Mouse (Mus musculus) urinary bladder, adult 2 months (tissue): ENCODE data around the gene Adad1. TPM values are rescaled to one million over a fixed set of nuclear protein-coding genes. Genes with fewer than 3 reads are reported as not detected.

ENCODE experiments used
- DNase-seq: peaks from one replicate; pipeline ENCODE4 v3.0.0; 2022; ENCODE audit warnings: low spot score
- polyA plus RNA-seq: library from polyadenylated mRNA; depleted of rRNA; stranded (reverse); fragments of >200 nt; gene quantifications from 2 replicates; pipeline ENCODE4 v1.2.3, GENCODE M21; 2012; rRNA removed

The Adad1 gene
- not detected in 2 replicates for polyA plus RNA-seq

DNA sequence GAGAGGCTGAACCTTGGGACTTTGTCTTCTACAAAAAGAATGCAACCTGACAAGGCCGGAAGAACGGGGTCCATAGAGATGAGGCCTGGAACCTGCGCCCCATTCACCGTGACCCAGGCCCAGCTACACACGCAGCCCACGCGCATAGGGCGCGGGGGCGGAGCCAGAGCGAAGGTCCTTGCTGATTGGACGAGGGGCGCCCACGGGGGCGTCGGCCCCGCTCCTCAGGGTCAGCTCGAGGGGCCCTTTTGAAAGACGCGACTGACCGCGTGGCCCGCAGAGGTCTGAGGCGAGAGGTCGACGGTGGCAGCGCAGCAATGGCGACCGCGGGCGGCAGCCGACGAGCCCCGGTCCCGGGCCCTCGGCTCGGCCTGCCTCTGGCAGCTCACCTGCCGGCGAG is at the start of gene Adad1:
Gene Adad1 (plus strand): TSS at position 122 of the 400 bp plus-strand sequence.
- DNase-seq, result no peak

DNA sequence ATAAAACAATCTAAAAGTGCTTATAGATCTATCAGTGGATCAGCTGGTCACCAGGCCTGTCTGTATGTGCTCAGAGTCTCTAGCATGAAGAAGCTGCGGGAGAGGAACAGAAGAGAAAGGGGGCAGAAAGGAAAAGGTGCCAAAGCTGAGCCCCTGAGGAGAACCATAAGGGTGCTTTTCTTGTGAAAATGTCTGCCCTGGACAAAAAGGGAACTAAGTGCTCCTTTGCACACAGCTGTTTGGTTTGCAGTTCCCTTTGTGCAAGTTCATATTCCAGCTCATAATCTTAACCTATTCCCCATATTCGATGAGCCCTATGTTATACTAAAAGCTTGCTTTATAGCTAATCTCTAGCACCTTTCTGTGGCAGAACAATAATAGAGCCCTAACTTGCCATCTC is 25.3 kb upstream of the Adad1 start:
- no peak for DNase-seq

DNA sequence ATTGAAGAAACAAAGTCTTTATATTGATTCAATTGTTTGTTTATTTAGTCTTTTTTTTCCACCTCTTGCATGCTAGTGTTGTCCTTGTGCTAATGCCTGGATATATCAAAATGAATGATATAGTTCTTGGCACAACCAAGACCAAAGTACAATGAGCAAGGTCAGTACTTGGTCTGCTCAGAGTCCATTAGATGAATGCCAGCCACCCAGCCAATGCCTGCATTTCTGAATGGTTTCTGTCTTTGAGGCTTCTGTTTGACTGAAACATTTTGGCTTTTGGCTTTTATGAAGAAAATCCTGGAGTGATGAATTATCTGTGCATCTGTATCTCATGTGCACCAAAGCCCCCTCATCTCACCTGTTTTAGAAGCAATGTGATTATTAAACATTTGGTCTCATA is 23.5 kb upstream of the Adad1 start:
- DNase-seq, result no peak

GRCm38 (mm10) chr3:37051491-37051890 is 11.8 kb upstream of the Adad1 start:
- DNase-seq, result no peak

DNA sequence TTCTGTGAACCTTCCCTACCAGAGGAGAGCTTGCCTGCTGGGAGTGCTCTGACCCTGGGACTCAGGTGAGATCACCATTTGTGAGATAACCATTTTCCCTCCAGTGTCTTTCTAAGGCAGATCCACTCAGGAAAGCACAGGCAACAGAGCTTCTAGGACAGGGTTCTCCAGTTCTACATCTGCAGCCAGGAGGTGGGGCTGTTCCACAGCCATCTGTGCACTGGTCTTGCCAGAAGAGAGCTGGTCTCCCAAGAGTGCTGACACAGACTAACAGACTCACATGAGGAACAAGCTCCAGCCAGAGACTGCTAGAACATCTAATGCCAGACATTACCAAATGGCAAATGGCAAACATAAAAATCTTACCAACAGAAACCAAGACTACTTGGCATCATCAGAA is 9.9 kb downstream of the Adad1 start:
- no peak for DNase-seq

DNA sequence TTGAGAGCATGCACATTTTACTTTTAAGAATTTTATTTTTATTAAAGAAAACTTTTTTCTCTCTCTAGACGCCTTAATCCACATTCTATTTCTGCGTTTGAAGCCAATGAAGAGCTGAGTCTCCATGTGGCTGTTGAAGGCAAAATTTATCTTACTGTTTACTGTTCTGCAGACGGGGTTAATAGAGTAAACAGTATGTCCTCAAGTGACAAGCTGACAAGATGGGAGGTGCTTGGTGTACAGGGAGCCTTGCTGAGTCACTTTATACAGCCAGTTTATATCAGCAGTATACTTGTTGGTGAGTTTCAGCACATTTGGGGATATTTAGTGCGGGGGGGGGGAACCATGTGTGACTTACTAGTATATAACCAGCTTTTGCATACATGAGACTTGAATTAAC is 21.5 kb downstream of the Adad1 start:
- no peak for DNase-seq

GRCm38 (mm10) chr3:37090721-37091120 is 27.4 kb downstream of the Adad1 start:
- DNase-seq, result no peak

DNA sequence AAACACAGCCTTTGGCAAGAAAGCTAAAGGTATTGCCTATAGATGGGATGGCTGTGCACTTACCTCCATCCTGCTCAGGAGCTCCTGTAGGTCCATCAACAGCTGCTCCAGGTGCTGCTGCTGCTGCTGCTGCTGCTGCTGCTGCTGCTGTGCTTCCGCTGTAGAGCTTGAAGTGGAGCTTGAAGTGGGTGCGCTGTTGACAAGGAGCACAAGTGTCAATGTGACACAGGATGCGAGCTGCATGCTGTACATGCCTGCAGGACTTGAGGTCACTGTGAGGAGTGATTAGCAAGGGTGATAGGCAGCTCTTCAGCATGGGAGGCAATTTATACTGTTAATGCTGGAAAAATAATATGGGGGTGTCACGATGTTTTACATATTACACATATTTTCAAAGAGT is 62.3 kb downstream of the Adad1 start, which contains the start of gene Il2:
Gene Il2 (minus strand): TSS at position 305 of the 400 bp plus-strand sequence.
- no peak for DNase-seq

GRCm38 (mm10) chr3:37126162-37126561 is 62.8 kb downstream of the Adad1 start:
- no peak for DNase-seq

GRCm38 (mm10) chr3:37128269-37128668 is 64.9 kb downstream of the Adad1 start:
- DNase-seq, result no peak

DNA sequence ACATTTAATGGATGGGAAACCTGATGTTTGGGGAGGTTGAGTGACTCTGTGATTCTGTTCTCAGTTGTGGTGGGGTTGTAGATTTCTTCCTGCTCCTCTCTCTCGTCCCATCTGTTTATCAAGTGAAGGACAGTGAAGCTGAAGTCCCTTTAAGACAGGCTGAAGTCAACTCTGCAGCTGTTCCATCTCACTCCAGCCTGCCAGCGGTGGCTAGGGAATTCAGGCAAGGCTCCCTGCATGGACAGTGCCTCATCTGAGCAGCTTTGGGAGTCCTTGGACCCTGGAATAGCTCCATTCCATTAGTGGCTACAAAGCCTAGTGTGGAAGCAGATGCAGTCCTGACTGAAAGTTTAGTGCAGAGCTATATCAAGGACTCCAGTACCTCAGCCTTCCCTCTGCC is 65.7 kb downstream of the Adad1 start:
- no peak for DNase-seq

- DNase-seq, result no peak
These were observed 73.9 kb downstream of the Adad1 start for GRCm38 (mm10) chr3:37137231-37137630.

GRCm38 (mm10) chr3:37139192-37139591 is 75.9 kb downstream of the Adad1 start:
- DNase-seq, result no peak

DNA sequence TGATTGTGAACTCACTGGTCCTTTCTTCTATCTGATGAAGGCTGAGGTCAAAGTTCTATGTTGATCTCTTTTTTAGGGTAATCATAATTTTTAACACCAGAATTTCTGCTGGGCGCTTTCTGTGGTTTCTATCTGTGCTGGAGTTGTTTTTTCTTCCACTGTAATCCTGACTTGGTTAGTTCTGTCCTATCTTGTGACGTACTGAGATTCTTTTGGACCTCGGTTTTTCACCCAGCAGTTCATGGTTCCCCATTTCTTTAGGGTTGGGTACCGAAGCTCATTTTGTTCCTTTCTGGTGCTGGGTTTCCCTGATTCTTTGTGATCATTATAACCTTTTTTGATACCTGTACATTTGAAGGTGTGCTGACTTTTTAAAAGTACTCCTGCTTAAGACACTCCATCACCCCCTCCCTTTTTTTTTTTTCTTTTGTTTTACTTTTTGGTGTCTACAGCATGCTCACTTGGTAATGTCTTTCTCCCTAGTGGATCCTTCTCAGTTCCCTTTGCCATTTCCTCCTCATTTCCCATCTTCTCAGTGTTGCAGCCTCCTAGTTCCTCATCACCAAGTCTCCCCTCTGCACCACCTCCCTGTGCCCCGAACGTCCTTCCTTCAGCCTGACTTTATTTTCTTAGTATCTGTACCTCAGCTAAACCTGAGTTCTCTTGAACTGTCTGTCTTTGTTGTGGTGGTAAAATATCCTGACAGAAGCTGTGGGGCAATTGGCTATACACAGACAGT is 77.0 kb downstream of the Adad1 start:
- DNase-seq, result no peak

DNA sequence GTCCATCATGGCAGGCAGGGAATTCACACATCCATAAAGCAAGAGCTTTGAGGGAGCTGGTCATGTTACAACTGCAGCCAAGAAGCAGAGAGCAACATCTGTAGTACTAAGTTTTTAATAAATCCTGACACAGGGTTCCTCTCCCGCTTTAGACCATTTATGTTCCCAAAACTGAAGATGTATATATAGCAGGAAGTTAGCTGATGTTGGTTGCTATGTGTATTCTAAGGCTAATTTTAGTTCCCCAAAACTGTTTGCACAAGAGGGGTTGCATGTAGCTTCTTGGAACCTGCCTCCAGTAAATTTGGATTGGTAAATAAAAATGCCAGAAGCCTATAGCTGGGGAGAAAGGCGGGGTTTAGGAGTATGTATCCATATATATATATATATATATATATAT is 78.5 kb downstream of the Adad1 start:
- DNase-seq, result no peak

GRCm38 (mm10) chr3:37144979-37145378 is 81.7 kb downstream of the Adad1 start:
- DNase-seq, result no peak

DNA sequence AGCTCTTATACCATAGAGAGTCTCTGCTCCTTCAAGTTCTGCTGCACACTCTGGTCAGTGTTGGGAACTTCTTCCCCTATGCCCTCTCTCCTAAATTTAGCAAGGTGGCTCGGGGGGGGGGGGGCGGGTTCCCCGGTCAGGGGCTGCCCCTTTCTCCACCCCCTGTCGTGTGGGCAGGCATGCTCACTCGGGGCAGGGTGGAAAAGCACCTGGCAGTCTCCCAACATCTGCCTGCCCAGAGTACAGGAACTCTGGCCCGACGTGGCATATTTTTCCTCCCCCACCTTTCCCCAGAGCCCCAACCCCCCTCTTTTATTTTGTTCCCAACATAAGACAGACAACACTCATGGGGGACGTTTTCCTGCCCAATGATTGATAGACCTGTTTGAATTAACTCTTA is 83.1 kb downstream of the Adad1 start:
- DNase-seq, result no peak

DNA sequence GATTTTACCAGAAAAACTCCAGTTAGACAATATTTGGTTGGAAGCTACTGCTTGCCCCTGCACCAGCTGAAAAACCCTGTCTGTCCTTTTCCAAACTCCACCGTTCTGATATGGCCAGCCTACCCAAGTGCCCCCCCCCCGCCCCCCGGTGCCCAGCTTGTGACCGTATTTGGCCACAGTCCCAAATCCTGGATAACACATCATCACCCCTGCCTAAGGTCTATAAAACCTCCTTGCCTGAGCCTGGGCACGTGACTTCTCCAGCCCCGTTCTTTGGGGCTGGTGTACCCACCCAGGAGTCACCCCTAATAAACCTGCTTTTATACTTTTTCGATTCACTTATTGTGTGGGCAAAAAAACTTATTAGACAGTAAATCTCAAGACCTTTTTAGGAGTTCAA is 83.5 kb downstream of the Adad1 start:
- DNase-seq, result no peak

DNA sequence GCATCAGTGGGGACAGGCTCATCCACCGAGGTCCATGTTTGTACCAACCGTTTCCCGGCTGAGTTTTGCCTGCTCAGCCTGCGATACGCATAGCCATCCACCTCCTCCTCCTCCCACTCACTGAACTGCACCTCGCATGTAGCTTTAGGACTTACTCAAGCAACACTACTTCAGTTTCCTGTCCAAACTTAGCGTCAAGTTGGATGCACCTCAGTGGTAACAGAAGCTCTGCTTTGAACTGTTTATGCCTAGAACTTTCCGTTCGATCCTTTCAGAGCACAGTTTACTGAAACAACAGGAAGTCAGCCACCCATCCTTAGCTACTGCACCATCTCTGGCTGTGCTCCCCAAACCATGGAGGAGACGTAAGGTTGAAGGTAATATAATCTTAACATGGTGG is 88.9 kb downstream of the Adad1 start:
- no peak for DNase-seq

- no peak for DNase-seq
These were observed 89.7 kb downstream of the Adad1 start for GRCm38 (mm10) chr3:37153004-37153403.

- no peak for DNase-seq
These were observed 91.1 kb downstream of the Adad1 start for GRCm38 (mm10) chr3:37154396-37154795.

- DNase-seq, result no peak
These were observed 93.8 kb downstream of the Adad1 start for GRCm38 (mm10) chr3:37157082-37157481.

GRCm38 (mm10) chr3:37158246-37158645 is 94.9 kb downstream of the Adad1 start:
- no peak for DNase-seq

GRCm38 (mm10) chr3:37161096-37161495 is 97.8 kb downstream of the Adad1 start:
- DNase-seq, result no peak
